Mouse (Mus musculus) embryonic facial prominence, embryonic 11.5 days (tissue): ENCODE measurements around the gene Vps26a. TPM values are rescaled to one million over a fixed set of nuclear protein-coding genes. Genes with fewer than 3 reads are reported as not detected.

ENCODE experiments used
- polyA plus RNA-seq: library from polyadenylated mRNA; unstranded; fragments of >200 nt; fragmentation: Nextera tagmentation; extraction: Ambion mirVana; gene quantifications from 2 replicates; pipeline ENCODE4 v1.2.1, GENCODE M21; 2014

Vps26a gene
- polyA plus RNA-seq, 1 experiment from 2014 or later = 101 TPM

Other genes with a start within 250 kb of the Vps26a start
- not detected in 2 replicates for gene Tacr2, start 234.4 kb downstream of the Vps26a start, polyA plus RNA-seq
- 19.9 and 21.6 TPM in 2 replicates for gene Hk1, start 106.9 kb downstream of the Vps26a start, polyA plus RNA-seq
- gene Hkdc1, start 64.3 kb downstream of the Vps26a start, polyA plus RNA-seq = 0.11 and 0.41 TPM in 2 replicates
- 0.89 and 1.2 TPM in 2 replicates for gene 4930507D05Rik, start 37.3 kb downstream of the Vps26a start, polyA plus RNA-seq
- 30.3 and 31.2 TPM in 2 replicates for gene Supv3l1, start 37.1 kb downstream of the Vps26a start, polyA plus RNA-seq
- gene Srgn, start 40.6 kb upstream of the Vps26a start, polyA plus RNA-seq = 4.1 and 6.9 TPM in 2 replicates
- gene Kif1bp, start 91.7 kb upstream of the Vps26a start, polyA plus RNA-seq = 48.5 and 50.7 TPM in 2 replicates
- gene Ddx21, start 115.5 kb upstream of the Vps26a start, polyA plus RNA-seq = 38.6 and 40.8 TPM in 2 replicates
- gene Ddx50, start 164.4 kb upstream of the Vps26a start, polyA plus RNA-seq = 167 and 187 TPM in 2 replicates
- 2.7 and 3.1 TPM in 2 replicates for gene Stox1, start 239.3 kb upstream of the Vps26a start, polyA plus RNA-seq